Mouse (Mus musculus) midbrain, embryonic 12.5 days (tissue): ENCODE results near the gene 1110059E24Rik. TPM values are rescaled to one million over a fixed set of nuclear protein-coding genes. Genes with fewer than 3 reads are reported as not detected.

Experiments used
- ATAC-seq: fragments of 200-750 bp; cut with Nextera tagmentation; 2 replicates; pipeline ENCODE4 v1.8.0; 2017; ENCODE audit warnings: low read depth, moderate TSS enrichment, moderate library complexity; ENCODE audit not compliant: low FRiP score
- H3K27ac ChIP-seq: fragments of 300-500 bp; sonication (generic); replicated peaks from 2 replicates; pipeline ENCODE4 v1.5.1; 2016; ENCODE audit warnings: mild to moderate bottlenecking
- H3K27me3 ChIP-seq: fragments of 300-500 bp; sonication (generic); 2 replicates; pipeline ENCODE4 v1.6.1; 2016; ENCODE audit warnings: mild to moderate bottlenecking
- H3K36me3 ChIP-seq: fragments of 300-500 bp; sonication (generic); 2 replicates; pipeline ENCODE4 v1.6.1; 2016
- H3K4me1 ChIP-seq: fragments of 300-500 bp; sonication (generic); 2 replicates; pipeline ENCODE4 v1.6.1; 2016
- H3K4me2 ChIP-seq: fragments of 300-500 bp; sonication (generic); replicated peaks from 2 replicates; pipeline ENCODE4 v1.6.1; 2016; ENCODE audit warnings: mild to moderate bottlenecking, moderate library complexity
- H3K4me3 ChIP-seq: fragments of 300-500 bp; sonication (generic); 2 replicates; pipeline ENCODE4 v1.5.1; 2016; ENCODE audit warnings: mild to moderate bottlenecking
- H3K9ac ChIP-seq: fragments of 300-500 bp; sonication (generic); replicated peaks from 2 replicates; pipeline ENCODE4 v1.6.1; 2016; ENCODE audit warnings: mild to moderate bottlenecking, moderate library complexity
- H3K9me3 ChIP-seq: fragments of 300-500 bp; sonication (generic); 2 replicates; pipeline ENCODE4 v1.6.1; 2016; ENCODE audit warnings: mild to moderate bottlenecking
- WGBS: fragments of 180-500 bp; shearing (Covaris S2); methylation state at CpG from one replicate; pipeline ENCODE4 v1.1.7; 2016; 5-methylcytosine and 5-hydroxymethylcytosine counted together
- polyA plus RNA-seq: library from polyadenylated mRNA; unstranded; fragments of >200 nt; fragmentation: Nextera tagmentation; extraction: Ambion mirVana; gene quantifications from 2 replicates; pipeline ENCODE4 v1.2.1, GENCODE M21; 2016

Gene 1110059E24Rik
- polyA plus RNA-seq, 1 experiment from 2014 or later: 62.8 TPM

- no peaks in the 10 kb centered on the region for H3K9me3 ChIP-seq
- WGBS: 87% methylated on average over 5 of the region's 5 CpGs
- H3K27ac ChIP-seq: no peak overlapping the region
- no peaks in the 10 kb centered on the region for H3K36me3 ChIP-seq
- H3K4me3 ChIP-seq: no peak overlapping the region
- no peaks in the 10 kb centered on the region for H3K27me3 ChIP-seq
- H3K4me2 ChIP-seq: no peak overlapping the region
- no peak for ATAC-seq
- H3K4me1 ChIP-seq: peaks cover 2% of the 10 kb centered on the region; the same call in 1 of the 2 replicates
- H3K9ac ChIP-seq: no peak overlapping the region
These were observed 86.3 kb downstream of the 1110059E24Rik start for GRCm38 (mm10) chr19:21566484-21566883.

- Histone ChIP-seq H3K27me3 (no peaks in the 10 kb centered on the region), H3K36me3 (no peaks in the 10 kb centered on the region), H3K4me2 (no peak overlapping the region), H3K4me1 (0 out of 2 replicates have a peak, but pooled peaks cover under 1% of the 10 kb centered on the region), H3K9ac (no peak overlapping the region), H3K4me3 (no peak overlapping the region), H3K27ac (no peak overlapping the region), H3K9me3 (no peaks in the 10 kb centered on the region)
- 0% methylated on average over 1 of the region's 1 CpGs for WGBS
- peak; percentile 28; the same call in 1 of the 2 replicates for ATAC-seq
These were observed 88.3 kb downstream of the 1110059E24Rik start for GRCm38 (mm10) chr19:21564461-21564797.

- ATAC-seq: peak; percentile 84
- Histone ChIP-seq H3K4me1 (0 out of 2 replicates have a peak, but pooled peaks cover 3% of the 10 kb centered on the region), H3K27me3 (no peaks in the 10 kb centered on the region), H3K9me3 (no peaks in the 10 kb centered on the region), H3K4me3 (no peak overlapping the region), H3K9ac (no peak overlapping the region), H3K4me2 (no peak overlapping the region), H3K36me3 (no peaks in the 10 kb centered on the region), H3K27ac (no peak overlapping the region)
- WGBS: 31% methylated on average over 11 of the region's 11 CpGs
These were observed 88.9 kb downstream of the 1110059E24Rik start for GRCm38 (mm10) chr19:21563789-21564460.

- Histone ChIP-seq H3K9ac (no peak overlapping the region), H3K36me3 (no peaks in the 10 kb centered on the region), H3K27me3 (no peaks in the 10 kb centered on the region), H3K9me3 (no peaks in the 10 kb centered on the region), H3K4me1 (0 out of 2 replicates have a peak, but pooled peaks cover 3% of the 10 kb centered on the region), H3K27ac (no peak overlapping the region), H3K4me2 (no peak overlapping the region), H3K4me3 (no peak overlapping the region)
- 86% methylated on average over 3 of the region's 3 CpGs for WGBS
- no peak for ATAC-seq
These were observed 89.8 kb downstream of the 1110059E24Rik start for GRCm38 (mm10) chr19:21562996-21563395.

- Histone ChIP-seq H3K9ac (no peak overlapping the region), H3K27ac (no peak overlapping the region), H3K36me3 (no peaks in the 10 kb centered on the region), H3K4me1 (no peaks in the 10 kb centered on the region), H3K4me2 (no peak overlapping the region), H3K9me3 (no peaks in the 10 kb centered on the region), H3K27me3 (no peaks in the 10 kb centered on the region), H3K4me3 (no peak overlapping the region)
- no peak for ATAC-seq
- 77% methylated on average over 9 of the region's 9 CpGs for WGBS
These were observed 100.0 kb downstream of the 1110059E24Rik start for GRCm38 (mm10) chr19:21552801-21553200.

- no peak for ATAC-seq
- Histone ChIP-seq H3K9me3 (no peaks in the 10 kb centered on the region), H3K4me3 (no peak overlapping the region), H3K36me3 (no peaks in the 10 kb centered on the region), H3K9ac (no peak overlapping the region), H3K4me2 (no peak overlapping the region), H3K27ac (no peak overlapping the region), H3K4me1 (no peaks in the 10 kb centered on the region), H3K27me3 (no peaks in the 10 kb centered on the region)
- WGBS: 80% methylated on average over 5 of the region's 5 CpGs
These were observed 100.7 kb downstream of the 1110059E24Rik start for GRCm38 (mm10) chr19:21551921-21552536.

- Histone ChIP-seq H3K4me3 (no peak overlapping the region), H3K9ac (no peak overlapping the region), H3K27me3 (no peaks in the 10 kb centered on the region), H3K9me3 (no peaks in the 10 kb centered on the region), H3K4me2 (no peak overlapping the region), H3K4me1 (no peaks in the 10 kb centered on the region), H3K27ac (no peak overlapping the region), H3K36me3 (no peaks in the 10 kb centered on the region)
- no peak for ATAC-seq
- 91% methylated on average over 3 of the region's 3 CpGs for WGBS
These were observed 103.1 kb downstream of the 1110059E24Rik start for GRCm38 (mm10) chr19:21549713-21550112.

- no peak for ATAC-seq
- H3K27ac ChIP-seq: no peak overlapping the region
- no peaks in the 10 kb centered on the region for H3K27me3 ChIP-seq
- H3K9me3 ChIP-seq: no peaks in the 10 kb centered on the region
- no peak overlapping the region for H3K4me3 ChIP-seq
- H3K36me3 ChIP-seq: no peaks in the 10 kb centered on the region
- H3K4me1 ChIP-seq: no peaks in the 10 kb centered on the region
- no peak overlapping the region for H3K9ac ChIP-seq
- no peak overlapping the region for H3K4me2 ChIP-seq
- 84% methylated on average over 3 of the region's 3 CpGs for WGBS
These were observed 103.8 kb downstream of the 1110059E24Rik start for GRCm38 (mm10) chr19:21548947-21549346.

GRCm38 (mm10) chr19:21537125-21537524, 115.7 kb downstream of the 1110059E24Rik start:
- Histone ChIP-seq H3K9ac (no peak overlapping the region), H3K4me2 (no peak overlapping the region), H3K36me3 (no peaks in the 10 kb centered on the region), H3K9me3 (no peaks in the 10 kb centered on the region), H3K27ac (no peak overlapping the region), H3K4me1 (no peaks in the 10 kb centered on the region), H3K27me3 (no peaks in the 10 kb centered on the region), H3K4me3 (no peak overlapping the region)
- 85% methylated on average over 3 of the region's 3 CpGs for WGBS
- ATAC-seq: no peak

Other genes with a start within 250 kb of the 1110059E24Rik start
- gene Gda, start 179.5 kb downstream of the 1110059E24Rik start, polyA plus RNA-seq: 0.09 TPM in 1 of 2 replicates, not detected in the other
- 51.7 and 58.0 TPM in 2 replicates for gene Abhd17b, start 209 bp upstream of the 1110059E24Rik start, polyA plus RNA-seq
- 105 and 113 TPM in 2 replicates for gene Cemip2, start 125.4 kb upstream of the 1110059E24Rik start, polyA plus RNA-seq